Mouse (Mus musculus) frontal cortex, postnatal 25 days (tissue): ENCODE results near the gene Hspb3.

Experiments used
- DNase-seq, 2 experiments: peaks; one replicate each; pipeline ENCODE4 v3.0.0; 2022; ENCODE audit warnings: low spot score in 2 of 2

The Hspb3 gene

GRCm38 (mm10) chr13:113663151-113663779 lies at the start of gene Hspb3:
Hspb3 (minus strand) TSS chr13:113663676.
- no peak for DNase-seq

- DNase-seq: no peak
Observed at GRCm38 (mm10) chr13:113713186-113713585, 49.7 kb upstream of the Hspb3 start.

- no peak for DNase-seq
Observed at GRCm38 (mm10) chr13:113706183-113706582, 42.7 kb upstream of the Hspb3 start.

GRCm38 (mm10) chr13:113701185-113701584 lies 37.7 kb upstream of the Hspb3 start:
- DNase-seq: no peak

- no peak for DNase-seq
Observed at GRCm38 (mm10) chr13:113699928-113700327, 36.5 kb upstream of the Hspb3 start.

- no peak for DNase-seq
Observed at GRCm38 (mm10) chr13:113699415-113699873, 36.0 kb upstream of the Hspb3 start.

- DNase-seq: no peak
Observed at GRCm38 (mm10) chr13:113696838-113697321, 33.4 kb upstream of the Hspb3 start.

GRCm38 (mm10) chr13:113693383-113693782 lies 29.9 kb upstream of the Hspb3 start:
- peak in 1 of 2 experiments; percentile 28 for DNase-seq

GRCm38 (mm10) chr13:113691644-113692043 lies 28.2 kb upstream of the Hspb3 start:
- no peak for DNase-seq

GRCm38 (mm10) chr13:113689883-113690282 lies 26.4 kb upstream of the Hspb3 start:
- DNase-seq: no peak

GRCm38 (mm10) chr13:113686691-113687121 lies 23.2 kb upstream of the Hspb3 start:
- no peak for DNase-seq

GRCm38 (mm10) chr13:113682821-113683220 lies 19.3 kb upstream of the Hspb3 start:
- no peak for DNase-seq

- no peak for DNase-seq
Observed at GRCm38 (mm10) chr13:113680646-113681045, 17.2 kb upstream of the Hspb3 start.

- peak; percentile 65 to 75 for DNase-seq
Observed at GRCm38 (mm10) chr13:113669459-113670077, 6.1 kb upstream of the Hspb3 start.

- DNase-seq: no peak
Observed at GRCm38 (mm10) chr13:113663883-113664282, 407 bp upstream of the Hspb3 start.

GRCm38 (mm10) chr13:113661826-113662271 lies 1.6 kb downstream of the Hspb3 start:
- DNase-seq: no peak

GRCm38 (mm10) chr13:113660576-113661310 lies 2.7 kb downstream of the Hspb3 start:
- DNase-seq: no peak

- DNase-seq: no peak
Observed at GRCm38 (mm10) chr13:113657204-113657603, 6.3 kb downstream of the Hspb3 start.

- no peak for DNase-seq
Observed at GRCm38 (mm10) chr13:113656639-113657038, 6.8 kb downstream of the Hspb3 start.

- DNase-seq: no peak
Observed at GRCm38 (mm10) chr13:113655511-113655910, 8.0 kb downstream of the Hspb3 start.

- no peak for DNase-seq
Observed at GRCm38 (mm10) chr13:113640944-113641597, 22.4 kb downstream of the Hspb3 start.

- DNase-seq: no peak
Observed at GRCm38 (mm10) chr13:113638914-113639313, 24.6 kb downstream of the Hspb3 start.
